Mouse (Mus musculus): Measurements from ENCODE around the gene Gabbr2. TPM values are rescaled to one million over a fixed set of nuclear protein-coding genes. Genes with fewer than 3 reads are reported as not detected.
"Not testable (repeated sequence)": the region's sequence is repeated elsewhere in the genome, so short reads cannot be mapped to it uniquely, and the experiment has no call there.

The Gabbr2 gene
- polyA plus RNA-seq, 1 experiment from 2014 or later: 0.14 TPM

GRCm38 (mm10) chr4:46635702-46636430, 355.8 kb downstream of the Gabbr2 start:
- WGBS: 77% methylated on average over 16 of the region's 16 CpGs
- Histone ChIP-seq H3K4me1 (replicated peaks; ENCODE audit: control insufficient read depth, insufficient read depth, low read length) (0 out of 2 replicates have a peak, but pooled peaks cover 4% of the 10 kb centered on the region), H3K9ac (ENCODE audit: low read depth, low read length) (no peak overlapping the region), H3K27ac (ENCODE audit: low read depth, low read length) (no peak overlapping the region), H3K27me3 (replicated peaks; ENCODE audit: control insufficient read depth, insufficient read depth, low read length) (no peaks in the 10 kb centered on the region), H3K4me2 (replicated peaks; ENCODE audit: low read depth) (no peak overlapping the region), H3K36me3 (ENCODE audit: control insufficient read depth, insufficient read depth) (no peaks in the 10 kb centered on the region), H3K9me3 (ENCODE audit: control insufficient read depth) (no peaks in the 10 kb centered on the region), H3K4me3 (ENCODE audit: low read depth, low read length) (no peak overlapping the region)
- no peak for TF ChIP-seq CTCF (IDR thresholded peaks at IDR 0.05; ENCODE audit: low read depth)
- ATAC-seq: no peak

- no peak for TF ChIP-seq CTCF (IDR thresholded peaks at IDR 0.05; ENCODE audit: low read depth)
- H3K4me1 ChIP-seq (replicated peaks; ENCODE audit: control insufficient read depth, insufficient read depth, low read length): peaks cover 6% of the 10 kb centered on the region; the same call in 1 of the 2 replicates
- no peak overlapping the region for H3K4me3 ChIP-seq (ENCODE audit: low read depth, low read length)
- H3K36me3 ChIP-seq (ENCODE audit: control insufficient read depth, insufficient read depth): no peaks in the 10 kb centered on the region
- no peak overlapping the region for H3K27ac ChIP-seq (ENCODE audit: low read depth, low read length)
- H3K9ac ChIP-seq (ENCODE audit: low read depth, low read length): no peak overlapping the region
- no peak overlapping the region for H3K4me2 ChIP-seq (replicated peaks; ENCODE audit: low read depth)
- no peak for ATAC-seq
- no peaks in the 10 kb centered on the region for H3K9me3 ChIP-seq (ENCODE audit: control insufficient read depth)
- 69% methylated on average over 6 of the region's 6 CpGs for WGBS
- no peaks in the 10 kb centered on the region for H3K27me3 ChIP-seq (replicated peaks; ENCODE audit: control insufficient read depth, insufficient read depth, low read length)
Observed at GRCm38 (mm10) chr4:46634881-46635280, 356.8 kb downstream of the Gabbr2 start.

- not testable (repeated sequence) for H3K4me1 ChIP-seq (replicated peaks; ENCODE audit: control insufficient read depth, insufficient read depth, low read length); H3K9me3 ChIP-seq (ENCODE audit: control insufficient read depth); H3K4me3 ChIP-seq (ENCODE audit: low read depth, low read length); H3K4me2 ChIP-seq (replicated peaks; ENCODE audit: low read depth); H3K27me3 ChIP-seq (replicated peaks; ENCODE audit: control insufficient read depth, insufficient read depth, low read length); H3K36me3 ChIP-seq (ENCODE audit: control insufficient read depth, insufficient read depth); H3K9ac ChIP-seq (ENCODE audit: low read depth, low read length); H3K27ac ChIP-seq (ENCODE audit: low read depth, low read length)
- WGBS: 55% methylated on average over 6 of the region's 6 CpGs
- ATAC-seq: peak; percentile 57
Observed at GRCm38 (mm10) chr4:46633565-46633964, 358.1 kb downstream of the Gabbr2 start.

- ATAC-seq: no peak
- H3K27me3 ChIP-seq (replicated peaks; ENCODE audit: control insufficient read depth, insufficient read depth, low read length): no peaks in the 10 kb centered on the region
- H3K4me3 ChIP-seq (ENCODE audit: low read depth, low read length): no peak overlapping the region
- no peaks in the 10 kb centered on the region; the same call in 1 of the 2 replicates for H3K36me3 ChIP-seq (ENCODE audit: control insufficient read depth, insufficient read depth)
- peaks cover 12% of the 10 kb centered on the region for H3K4me1 ChIP-seq (replicated peaks; ENCODE audit: control insufficient read depth, insufficient read depth, low read length)
- no peak for TF ChIP-seq CTCF (IDR thresholded peaks at IDR 0.05; ENCODE audit: low read depth)
- no peak overlapping the region for H3K4me2 ChIP-seq (replicated peaks; ENCODE audit: low read depth)
- H3K9ac ChIP-seq (ENCODE audit: low read depth, low read length): no peak overlapping the region
- 70% methylated on average over 2 of the region's 2 CpGs for WGBS
- H3K9me3 ChIP-seq (ENCODE audit: control insufficient read depth): no peaks in the 10 kb centered on the region
- no peak overlapping the region for H3K27ac ChIP-seq (ENCODE audit: low read depth, low read length)
Observed at GRCm38 (mm10) chr4:46632465-46632864, 359.2 kb downstream of the Gabbr2 start.

DNA sequence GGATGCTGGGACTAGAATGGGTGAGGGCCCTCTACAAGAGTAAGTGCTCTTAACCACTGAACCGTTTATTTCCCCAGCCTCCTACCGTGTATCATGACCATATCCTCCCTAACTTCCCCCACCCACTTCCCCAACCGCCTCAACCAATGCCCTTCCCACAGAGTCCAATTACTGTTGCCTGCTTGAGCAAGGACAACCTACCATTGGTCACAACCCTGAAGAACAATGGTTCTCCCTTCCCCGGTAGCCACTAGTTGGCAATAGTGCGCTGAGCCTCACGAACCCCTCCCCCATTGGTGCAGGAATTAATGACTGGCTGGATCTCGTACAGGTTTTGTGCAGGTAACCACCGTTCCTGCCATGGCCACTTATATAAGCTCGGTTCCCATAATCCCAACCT, 361.3 kb downstream of the Gabbr2 start:
- peak; percentile 32 for ATAC-seq
- 47% methylated on average over 9 of the region's 9 CpGs for WGBS
- H3K27ac ChIP-seq (ENCODE audit: low read depth, low read length): peak overlapping the region; percentile 84
- no peak overlapping the region for H3K4me3 ChIP-seq (ENCODE audit: low read depth, low read length)
- no peaks in the 10 kb centered on the region for H3K9me3 ChIP-seq (ENCODE audit: control insufficient read depth)
- H3K36me3 ChIP-seq (ENCODE audit: control insufficient read depth, insufficient read depth): no peaks in the 10 kb centered on the region; the same call in 1 of the 2 replicates
- H3K4me1 ChIP-seq (replicated peaks; ENCODE audit: control insufficient read depth, insufficient read depth, low read length): peaks cover 18% of the 10 kb centered on the region
- H3K27me3 ChIP-seq (replicated peaks; ENCODE audit: control insufficient read depth, insufficient read depth, low read length): no peaks in the 10 kb centered on the region
- H3K9ac ChIP-seq (ENCODE audit: low read depth, low read length): no peak overlapping the region
- TF ChIP-seq CTCF (IDR thresholded peaks at IDR 0.05; ENCODE audit: low read depth): peak; percentile 65
- peak overlapping the region; percentile 27; the same call in 1 of the 2 replicates for H3K4me2 ChIP-seq (replicated peaks; ENCODE audit: low read depth)

DNA sequence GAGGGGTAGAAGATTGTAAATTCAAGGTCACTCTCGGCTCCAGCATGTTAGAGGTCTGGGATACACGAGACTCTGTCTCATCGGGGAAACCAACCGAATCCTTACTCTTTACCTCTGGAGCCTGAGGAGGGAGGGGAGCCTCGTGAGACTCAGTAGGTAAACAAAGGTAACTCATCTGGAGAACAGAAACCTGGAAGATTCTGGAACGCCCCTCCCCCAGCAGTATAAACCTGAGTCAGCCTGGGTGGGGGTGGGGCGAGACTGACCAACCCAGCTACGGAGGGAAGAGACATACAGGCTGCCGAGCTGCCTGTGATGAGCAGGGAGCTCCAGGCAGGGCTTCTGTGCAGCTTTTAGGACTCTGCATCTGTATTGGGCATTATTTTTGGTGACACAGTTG, 362.8 kb downstream of the Gabbr2 start:
- H3K4me3 ChIP-seq (ENCODE audit: low read depth, low read length): no peak overlapping the region
- no peak overlapping the region for H3K9ac ChIP-seq (ENCODE audit: low read depth, low read length)
- peak overlapping the region; percentile 41 for H3K4me2 ChIP-seq (replicated peaks; ENCODE audit: low read depth)
- peaks cover 18% of the 10 kb centered on the region for H3K4me1 ChIP-seq (replicated peaks; ENCODE audit: control insufficient read depth, insufficient read depth, low read length)
- H3K9me3 ChIP-seq (ENCODE audit: control insufficient read depth): no peaks in the 10 kb centered on the region
- H3K27me3 ChIP-seq (replicated peaks; ENCODE audit: control insufficient read depth, insufficient read depth, low read length): no peaks in the 10 kb centered on the region
- peaks cover 3% of the 10 kb centered on the region; the same call in 1 of the 2 replicates for H3K36me3 ChIP-seq (ENCODE audit: control insufficient read depth, insufficient read depth)
- 0 out of 2 replicates have a peak, but pooled peaks have one; percentile 29 for ATAC-seq
- TF ChIP-seq CTCF (IDR thresholded peaks at IDR 0.05; ENCODE audit: low read depth): no peak
- WGBS: 21% methylated on average over 9 of the region's 9 CpGs
- H3K27ac ChIP-seq (ENCODE audit: low read depth, low read length): peak overlapping the region; percentile 76; the same call in 1 of the 2 replicates
